7 mouse cellular contexts compared by ENCODE assay signal in genomic region chr11:116004840-116005700, GRCm38 (mm10). TPM values are rescaled to one million over a fixed set of nuclear protein-coding genes. Genes with fewer than 3 reads are reported as not detected.
DNase-seq lines count a peak whose midpoint lies in the region; ATAC-seq and TF ChIP-seq lines count a peak whose summit lies in the region.

No protein-coding gene starts in this region.

- H3K4me3 ChIP-seq in limb, embryonic 13.5 days = peak overlapping the region; percentile 42
- peak overlapping the region; percentile 32 for H3K4me3 ChIP-seq in midbrain, embryonic 13.5 days (replicated peaks)
- H3K4me3 ChIP-seq in spleen, adult 2 months (ENCODE audit: extremely low read depth, insufficient read depth, insufficient read length) = peak overlapping the region; percentile 57

- TF ChIP-seq POLR2A in spleen, adult 2 months (IDR thresholded peaks at IDR 0.05; ENCODE audit: low read depth, low read length) = no peak; the same call in 1 of the 2 replicates

- ATAC-seq in limb, embryonic 13.5 days (ENCODE audit: low FRiP score, low read depth) = peak; percentile 58
- peak; percentile 49 for ATAC-seq in midbrain, embryonic 13.5 days

- peaks cover 22% of the 10 kb centered on the region for H3K4me1 ChIP-seq in limb, embryonic 13.5 days
- peaks cover 19% of the 10 kb centered on the region for H3K4me1 ChIP-seq in midbrain, embryonic 13.5 days (replicated peaks)
- peaks cover 11% of the 10 kb centered on the region; the same call in 1 of the 2 replicates for H3K4me1 ChIP-seq in spleen, adult 2 months (ENCODE audit: control insufficient read depth, insufficient read depth, insufficient read length)

- intact Hi-C loops in gastrocnemius, postnatal 14 days (cut with DNase I; ENCODE audit: low total_unique reads) = no loop called here

- peak; percentile 81 to 83 for DNase-seq in adrenal gland, adult 18-20 months (ENCODE audit: low spot score in 2 of 2)
- DNase-seq in embryo, embryonic 10 days (ENCODE audit: low spot score) = peak; percentile 88
- peak; percentile 87 for DNase-seq in gastrocnemius, postnatal 14 days
- DNase-seq in induced T-regulatory cell, adult 2 months (ENCODE audit: low read depth) = peak; percentile 83
- DNase-seq in spleen, adult 2 months (ENCODE audit: low read depth in 1 of 2, low spot score in 2 of 2) = peak in 1 of 2 experiments; percentile 70

- no peaks in the 10 kb centered on the region for H3K9me3 ChIP-seq in limb, embryonic 13.5 days
- no peaks in the 10 kb centered on the region for H3K9me3 ChIP-seq in midbrain, embryonic 13.5 days

- TF ChIP-seq CTCF in spleen, adult 2 months (IDR thresholded peaks at IDR 0.05; ENCODE audit: extremely low read depth, insufficient read depth, insufficient read length, insufficient replicate concordance) = peak; percentile 21; the same call in 1 of the 2 replicates

- peaks cover 5% of the 10 kb centered on the region; the same call in 1 of the 2 replicates for H3K27me3 ChIP-seq in limb, embryonic 13.5 days
- H3K27me3 ChIP-seq in midbrain, embryonic 13.5 days = peaks cover 6% of the 10 kb centered on the region; the same call in 1 of the 2 replicates
- no peaks in the 10 kb centered on the region for H3K27me3 ChIP-seq in spleen, adult 2 months (ENCODE audit: control insufficient read depth, insufficient read depth, low read length)

- 6% methylated on average over 52 of the region's 54 CpGs for WGBS in limb, embryonic 13.5 days
- WGBS in midbrain, embryonic 13.5 days = 7% methylated on average over 54 of the region's 54 CpGs
- WGBS in spleen, adult 2 months = 7% methylated on average over 52 of the region's 54 CpGs

- H3K4me2 ChIP-seq in limb, embryonic 13.5 days (replicated peaks) = peak overlapping the region; percentile 77
- H3K4me2 ChIP-seq in midbrain, embryonic 13.5 days (replicated peaks) = peak overlapping the region; percentile 61

- peaks cover 41% of the 10 kb centered on the region for H3K36me3 ChIP-seq in limb, embryonic 13.5 days
- peaks cover 4% of the 10 kb centered on the region; the same call in 1 of the 2 replicates for H3K36me3 ChIP-seq in midbrain, embryonic 13.5 days
- peaks cover 3% of the 10 kb centered on the region; the same call in 1 of the 2 replicates for H3K36me3 ChIP-seq in spleen, adult 2 months (ENCODE audit: control insufficient read depth, insufficient read depth, low read length)

- peak overlapping the region; percentile 75; the same call in 1 of the 2 replicates for H3K27ac ChIP-seq in limb, embryonic 13.5 days
- H3K27ac ChIP-seq in midbrain, embryonic 13.5 days = no peak overlapping the region; the same call in 1 of the 2 replicates
- H3K27ac ChIP-seq in spleen, adult 2 months (ENCODE audit: insufficient read depth, low read length) = peak overlapping the region; percentile 38; the same call in 1 of the 2 replicates

- peak overlapping the region; percentile 68 for H3K9ac ChIP-seq in limb, embryonic 13.5 days
- H3K9ac ChIP-seq in midbrain, embryonic 13.5 days (replicated peaks) = peak overlapping the region; percentile 56

RNA-seq across cellular contexts. Expression of gene Galk1, which starts 7.4 kb away (rescaled TPM):
- total RNA-seq in adrenal gland, adult 18-20 months (2021) = 10 to 100 TPM; 26.8 to 33.1 TPM
- 10 to 100 TPM in 1 of 2 experiments, 1 to 10 TPM in 1; 7.2 to 11.3 TPM for total RNA-seq in gastrocnemius, postnatal 14 days (2021)
- 207 and 211 TPM in 2 replicates for polyA plus RNA-seq in limb, embryonic 13.5 days (2015; fragmentation: Nextera tagmentation; extraction: Ambion mirVana)
- 49.2 and 58.9 TPM in 2 replicates for polyA plus RNA-seq in midbrain, embryonic 13.5 days (2015; fragmentation: Nextera tagmentation; extraction: Ambion mirVana)
- polyA plus RNA-seq in spleen, adult 2 months (2012; rRNA removed) = 30.8 and 39.4 TPM in 2 replicates

RNA-seq across cellular contexts. Expression of gene H3f3b, which starts 22.7 kb away (rescaled TPM):
- total RNA-seq in adrenal gland, adult 18-20 months (2021) = 100 to 1,000 TPM; 248 to 269 TPM
- 100 to 1,000 TPM; 132 to 170 TPM for total RNA-seq in gastrocnemius, postnatal 14 days (2021)
- 2,219 and 2,483 TPM in 2 replicates for polyA plus RNA-seq in limb, embryonic 13.5 days (2015; fragmentation: Nextera tagmentation; extraction: Ambion mirVana)
- 2,611 and 2,977 TPM in 2 replicates for polyA plus RNA-seq in midbrain, embryonic 13.5 days (2015; fragmentation: Nextera tagmentation; extraction: Ambion mirVana)
- polyA plus RNA-seq in spleen, adult 2 months (2012; rRNA removed) = 161 and 200 TPM in 2 replicates

RNA-seq across cellular contexts. Expression of gene Unk, which starts 25.1 kb away (rescaled TPM):
- 10 to 100 TPM; 16.2 to 19.2 TPM for total RNA-seq in adrenal gland, adult 18-20 months (2021)
- total RNA-seq in gastrocnemius, postnatal 14 days (2021) = 1 to 10 TPM; 7.3 to 7.7 TPM
- polyA plus RNA-seq in limb, embryonic 13.5 days (2015; fragmentation: Nextera tagmentation; extraction: Ambion mirVana) = 39.4 and 44.8 TPM in 2 replicates
- 41.1 and 43.7 TPM in 2 replicates for polyA plus RNA-seq in midbrain, embryonic 13.5 days (2015; fragmentation: Nextera tagmentation; extraction: Ambion mirVana)
- polyA plus RNA-seq in spleen, adult 2 months (2012; rRNA removed) = 37.9 and 64.9 TPM in 2 replicates

RNA-seq across cellular contexts. Expression of gene Itgb4, which starts 30.6 kb away (rescaled TPM):
- 1 to 10 TPM; 3.1 to 3.7 TPM for total RNA-seq in adrenal gland, adult 18-20 months (2021)
- 1 to 10 TPM; 1.9 to 6.7 TPM for total RNA-seq in gastrocnemius, postnatal 14 days (2021)
- polyA plus RNA-seq in limb, embryonic 13.5 days (2015; fragmentation: Nextera tagmentation; extraction: Ambion mirVana) = 5.2 and 6.3 TPM in 2 replicates
- polyA plus RNA-seq in midbrain, embryonic 13.5 days (2015; fragmentation: Nextera tagmentation; extraction: Ambion mirVana) = 0.15 and 0.43 TPM in 2 replicates
- polyA plus RNA-seq in spleen, adult 2 months (2012; rRNA removed) = 2.5 and 2.8 TPM in 2 replicates

Comparison
In these comparisons a context has a peak if more than half of its experiments do, and no peak if none do; other contexts are left out.
1. RNA of gene H3f3b, which starts 22.7 kb away (polyA plus RNA-seq): 2,611 to 2,977 TPM in midbrain, embryonic 13.5 days and 2,219 to 2,483 TPM in limb, embryonic 13.5 days; 161 to 200 TPM in spleen, adult 2 months; every median in the first group is over 10 times any median in the second.
2. Peak in every context shown above with its lines, with median percentiles within 50 percentile points of each other: H3K4me3 ChIP-seq.